Mouse (Mus musculus) kidney, postnatal 0 days (tissue): ENCODE measurements around the gene Hdac1. TPM values are rescaled to one million over a fixed set of nuclear protein-coding genes. Genes with fewer than 3 reads are reported as not detected.

Experiments
- ATAC-seq: fragments of 200-750 bp; cut with Nextera tagmentation; replicated peaks from 2 replicates; pipeline ENCODE4 v1.8.0; 2017; ENCODE audit warnings: low read depth, moderate number of reproducible peaks, moderate TSS enrichment, moderate library complexity; ENCODE audit not compliant: low FRiP score
- DNase-seq: peaks from one replicate; pipeline ENCODE4 v3.0.0-alpha.2; 2016; ENCODE audit warnings: low spot score
- H3K27ac ChIP-seq: fragments of 300-500 bp; sonication (generic); 2 replicates; pipeline ENCODE4 v1.5.1; 2014; ENCODE audit warnings: mild to moderate bottlenecking
- H3K27me3 ChIP-seq: fragments of 300-500 bp; sonication (generic); 2 replicates; pipeline ENCODE4 v1.6.1; 2014; ENCODE audit warnings: low read length, mixed read lengths; ENCODE audit not compliant: insufficient read depth
- H3K36me3 ChIP-seq: fragments of 300-500 bp; sonication (generic); 2 replicates; pipeline ENCODE4 v1.6.1; 2014; ENCODE audit warnings: low read length, mixed read lengths; ENCODE audit not compliant: insufficient read depth
- H3K4me1 ChIP-seq: fragments of 300-500 bp; sonication (generic); replicated peaks from 2 replicates; pipeline ENCODE4 v1.6.1; 2014; ENCODE audit warnings: antibody characterized with exemption, low read length, mixed read lengths; ENCODE audit not compliant: insufficient read depth
- H3K4me2 ChIP-seq: fragments of 300-500 bp; sonication (generic); 2 replicates; pipeline ENCODE4 v1.6.1; 2014; ENCODE audit warnings: mild to moderate bottlenecking, low read length, moderate library complexity, mixed read lengths
- H3K4me3 ChIP-seq: fragments of 300-500 bp; sonication (generic); replicated peaks from 2 replicates; pipeline ENCODE4 v1.5.1; 2014; ENCODE audit warnings: low read depth, low read length
- H3K9ac ChIP-seq: fragments of 300-500 bp; sonication (generic); 2 replicates; pipeline ENCODE4 v1.6.1; 2014; ENCODE audit warnings: low read depth, low read length
- H3K9me3 ChIP-seq: fragments of 300-500 bp; sonication (generic); replicated peaks from 2 replicates; pipeline ENCODE4 v1.6.1; 2016; ENCODE audit warnings: low read length, inconsistent platforms, mixed read lengths
- CTCF ChIP-seq: IDR thresholded peaks from 2 replicates; pipeline ENCODE4 v1.5.1; 2016; ENCODE audit warnings: antibody characterized with exemption, low read depth, mild to moderate bottlenecking, moderate library complexity
- WGBS: fragments of 180-500 bp; shearing (Covaris S2); extraction: QIAGEN DNeasy Blood & Tissue Kit; methylation state at CpG from one replicate; pipeline ENCODE4 v1.1.7; 2014; 5-methylcytosine and 5-hydroxymethylcytosine counted together
- polyA plus RNA-seq: library from polyadenylated mRNA; unstranded; fragments of >200 nt; fragmentation: Nextera tagmentation; extraction: Ambion mirVana; gene quantifications from 2 replicates; pipeline ENCODE4 v1.2.1, GENCODE M21; 2015

Hdac1 gene
- polyA plus RNA-seq, 1 experiment from 2014 or later: 170 TPM

DNA sequence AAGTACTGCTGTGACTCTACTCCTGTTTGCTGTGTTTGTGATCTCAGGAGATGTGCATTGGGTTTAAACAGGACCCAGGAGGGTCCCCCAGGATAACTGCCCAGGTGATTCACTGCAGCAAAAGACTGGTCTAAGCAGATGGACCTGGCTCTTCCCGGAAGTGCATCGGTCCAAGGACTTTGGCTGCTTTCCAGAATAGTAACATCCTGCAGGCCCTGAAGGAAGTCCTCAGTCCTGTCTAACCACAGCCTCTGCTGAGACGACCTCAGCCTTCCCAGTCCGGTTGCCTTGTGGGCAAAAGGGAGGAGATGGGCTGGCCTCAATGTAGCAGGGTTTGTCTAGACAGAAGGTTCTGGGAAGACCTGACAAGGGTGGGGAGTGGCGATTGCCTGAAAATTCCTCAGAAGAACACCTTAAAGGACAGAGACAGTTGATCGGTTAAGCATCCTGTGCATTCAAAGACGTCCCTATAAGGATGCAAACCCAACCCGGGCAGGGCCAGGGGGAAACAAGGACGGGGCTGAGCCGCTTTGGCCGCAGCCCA, 39.5 kb downstream of the Hdac1 start:
- no peak overlapping the region for H3K4me2 ChIP-seq
- H3K9ac ChIP-seq: no peak overlapping the region
- H3K4me1 ChIP-seq: peaks cover 5% of the 10 kb centered on the region
- H3K27me3 ChIP-seq: no peaks in the 10 kb centered on the region
- WGBS: 60% methylated on average over 11 of the region's 11 CpGs
- ATAC-seq (no peak), DNase-seq (no peak)
- H3K27ac ChIP-seq: no peak overlapping the region
- H3K36me3 ChIP-seq: no peaks in the 10 kb centered on the region
- H3K4me3 ChIP-seq: no peak overlapping the region
- no peaks in the 10 kb centered on the region for H3K9me3 ChIP-seq
- no peak for TF ChIP-seq CTCF

GRCm38 (mm10) chr4:129502327-129502888, 40.1 kb downstream of the Hdac1 start:
- Histone ChIP-seq H3K27me3 (no peaks in the 10 kb centered on the region), H3K9ac (no peak overlapping the region), H3K9me3 (no peaks in the 10 kb centered on the region), H3K4me2 (no peak overlapping the region), H3K4me3 (no peak overlapping the region), H3K27ac (no peak overlapping the region), H3K4me1 (peaks cover 5% of the 10 kb centered on the region), H3K36me3 (no peaks in the 10 kb centered on the region)
- 52% methylated on average over 9 of the region's 9 CpGs for whole genome bisulfite sequencing
- no peak for ATAC-seq
- DNase-seq: no peak
- TF ChIP-seq CTCF: no peak

- peak overlapping the region; percentile 71 for H3K4me2 ChIP-seq
- TF ChIP-seq CTCF: no peak
- H3K9ac ChIP-seq: peak overlapping the region; percentile 59
- no peaks in the 10 kb centered on the region for H3K36me3 ChIP-seq
- peak overlapping the region; percentile 44 for H3K4me3 ChIP-seq
- peaks cover 5% of the 10 kb centered on the region for H3K4me1 ChIP-seq
- H3K27me3 ChIP-seq: no peaks in the 10 kb centered on the region
- ATAC-seq (peak; percentile 91), DNase-seq (peak; percentile 95)
- WGBS: under 1% methylated on average over 46 of the region's 49 CpGs
- no peaks in the 10 kb centered on the region for H3K9me3 ChIP-seq
- H3K27ac ChIP-seq: peak overlapping the region; percentile 92
Measured at GRCm38 (mm10) chr4:129500607-129501566, 41.6 kb downstream of the Hdac1 start.

- WGBS: 74% methylated on average over 8 of the region's 8 CpGs
- Histone ChIP-seq H3K4me3 (peak overlapping the region; percentile 44; the same call in 1 of the 2 replicates), H3K36me3 (no peaks in the 10 kb centered on the region), H3K4me2 (peak overlapping the region; percentile 71), H3K27ac (peak overlapping the region; percentile 92), H3K27me3 (no peaks in the 10 kb centered on the region), H3K9me3 (no peaks in the 10 kb centered on the region), H3K4me1 (peaks cover 5% of the 10 kb centered on the region), H3K9ac (peak overlapping the region; percentile 59)
- ATAC-seq (no peak), DNase-seq (no peak)
- TF ChIP-seq CTCF: no peak
Measured at GRCm38 (mm10) chr4:129500017-129500416, 42.5 kb downstream of the Hdac1 start.

DNA sequence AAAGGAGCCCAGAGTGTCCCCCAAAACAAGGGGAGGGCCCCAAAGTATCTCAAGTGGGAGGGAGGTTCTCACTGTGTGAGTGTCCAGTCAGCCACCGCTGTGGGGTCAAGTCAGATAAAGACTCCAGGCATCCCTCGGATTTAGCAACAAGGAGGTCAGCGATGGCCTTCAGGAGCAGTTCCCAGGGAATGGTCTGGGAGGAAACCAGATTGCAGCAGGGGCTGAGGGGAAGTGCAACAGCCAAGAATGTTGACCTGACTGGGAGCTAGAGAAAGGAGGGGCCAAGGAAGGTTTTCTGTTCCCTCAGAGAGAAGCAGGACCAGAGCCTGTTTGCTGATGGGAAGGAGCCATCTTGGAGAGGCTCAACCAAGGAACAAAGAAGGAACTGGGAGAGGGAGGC, 43.6 kb downstream of the Hdac1 start:
- Histone ChIP-seq H3K36me3 (no peaks in the 10 kb centered on the region), H3K27ac (peak overlapping the region; percentile 92), H3K4me1 (peaks cover 5% of the 10 kb centered on the region), H3K4me3 (no peak overlapping the region), H3K27me3 (no peaks in the 10 kb centered on the region), H3K9me3 (no peaks in the 10 kb centered on the region), H3K9ac (no peak overlapping the region), H3K4me2 (no peak overlapping the region)
- 37% methylated on average over 3 of the region's 3 CpGs for WGBS
- no peak for TF ChIP-seq CTCF
- ATAC-seq (no peak), DNase-seq (peak; percentile 66)

GRCm38 (mm10) chr4:129496631-129497030, 45.9 kb downstream of the Hdac1 start:
- Histone ChIP-seq H3K36me3 (no peaks in the 10 kb centered on the region), H3K4me2 (no peak overlapping the region), H3K4me3 (no peak overlapping the region), H3K9me3 (no peaks in the 10 kb centered on the region), H3K9ac (no peak overlapping the region), H3K4me1 (peaks cover 5% of the 10 kb centered on the region), H3K27me3 (no peaks in the 10 kb centered on the region), H3K27ac (peak overlapping the region; percentile 68; the same call in 1 of the 2 replicates)
- 34% methylated on average over 6 of the region's 6 CpGs for WGBS
- 0 out of 2 replicates have a peak, but pooled peaks have one; percentile 4 for TF ChIP-seq CTCF
- peak; percentile 80 for DNase-seq
- no peak for ATAC-seq
